Mouse (Mus musculus): ENCODE measurements around the gene Mul1.
"Not testable (repeated sequence)": the region's sequence is repeated elsewhere in the genome, so short reads cannot be mapped to it uniquely, and the experiment has no call there.

Mul1 gene

GRCm38 (mm10) chr4:138434347-138435316 lies at the start of gene Mul1:
Gene Mul1, plus strand, starts transcription at chr4:138434671.
- DNase-seq: peak; percentile 96

DNA sequence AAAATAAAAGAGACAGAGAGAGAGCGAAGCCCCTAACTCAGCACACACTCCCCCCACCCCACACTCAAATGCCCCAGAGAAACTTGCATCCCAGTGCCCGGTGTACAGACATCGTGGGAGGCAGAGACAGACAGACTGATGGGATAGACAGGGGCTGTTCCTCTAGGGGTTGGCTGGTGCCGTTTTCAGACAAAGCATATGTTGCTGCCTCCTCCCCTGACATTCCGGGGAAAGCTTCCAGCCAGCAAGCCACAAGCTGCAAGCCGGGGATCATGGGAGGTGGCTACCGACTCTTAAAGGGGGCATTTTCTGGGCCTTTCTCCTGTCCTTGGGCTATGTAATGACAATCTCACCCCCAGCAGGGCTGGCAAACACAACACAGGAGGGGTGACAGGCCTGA lies 40.8 kb upstream of the Mul1 start:
- peak; percentile 25 for DNase-seq

DNA sequence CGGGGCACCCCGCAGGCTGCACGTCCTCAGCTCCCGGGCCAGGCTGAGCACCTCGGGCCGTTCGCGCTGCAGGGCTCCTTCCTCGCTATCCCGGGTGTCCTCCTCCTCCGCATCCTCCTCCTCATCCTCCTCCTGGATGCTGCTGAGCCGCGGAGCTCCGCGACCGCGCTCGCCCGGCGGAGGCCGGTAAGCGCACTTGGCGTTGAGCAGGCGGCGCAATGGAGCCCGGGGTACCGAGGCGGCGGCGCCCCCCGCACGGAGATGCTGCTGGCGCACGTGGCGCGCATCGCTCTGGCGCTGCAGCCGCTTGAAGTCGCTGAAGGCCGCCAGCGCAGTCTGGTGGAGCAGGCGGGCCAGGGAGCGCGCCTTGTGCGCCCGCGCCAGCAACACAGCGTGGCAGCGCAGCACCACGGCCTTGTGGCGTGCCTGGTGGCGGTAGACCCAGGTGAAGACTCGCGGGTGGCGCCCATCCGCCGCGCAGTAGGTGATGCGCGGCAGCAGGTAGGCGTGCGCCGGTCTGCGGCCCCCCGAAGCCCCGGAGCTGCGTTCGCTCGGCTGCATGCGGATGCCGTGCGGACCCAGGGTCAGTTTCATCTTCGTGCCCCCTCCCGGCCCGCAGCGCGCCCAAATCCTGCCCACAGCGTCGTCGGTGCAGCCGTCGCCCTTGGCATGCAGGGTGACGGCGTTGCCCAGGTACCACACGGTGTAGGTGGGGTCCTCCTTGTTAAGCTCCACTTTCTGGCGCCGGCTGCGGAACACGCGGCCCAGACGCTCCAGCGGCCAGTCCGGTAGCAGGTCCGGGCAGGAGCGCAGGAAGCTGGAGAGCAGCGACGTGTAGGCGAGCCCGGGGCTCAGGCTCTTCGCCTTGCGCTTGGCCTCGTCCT lies 39.1 kb upstream of the Mul1 start:
- peak; percentile 51 for DNase-seq

GRCm38 (mm10) chr4:138395971-138396645 lies 38.4 kb upstream of the Mul1 start, which contains the start of gene Fam43b:
Gene Fam43b, minus strand, starts transcription at chr4:138396528.
- DNase-seq: peak; percentile 80

DNA sequence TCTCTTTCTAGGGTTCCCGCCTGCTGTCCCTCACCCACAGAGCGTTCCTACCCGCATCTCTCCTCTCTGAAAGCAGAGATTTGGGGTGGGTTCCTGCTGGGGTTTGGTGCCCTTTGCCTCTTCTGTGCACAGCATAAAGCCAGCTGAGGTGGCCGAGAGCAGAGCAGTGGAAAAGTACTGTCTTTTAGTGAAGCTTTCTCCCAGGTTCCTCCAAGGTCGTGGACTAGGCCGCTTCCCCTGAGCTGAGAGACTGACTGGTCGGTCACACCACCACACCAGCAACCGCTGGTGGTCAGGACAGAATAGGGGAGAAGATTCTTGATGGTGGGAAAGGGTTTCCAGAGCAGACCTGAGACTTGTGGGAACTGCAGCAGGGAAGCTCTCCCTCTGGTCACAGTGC lies 37.8 kb upstream of the Mul1 start:
- no peak for DNase-seq

DNA sequence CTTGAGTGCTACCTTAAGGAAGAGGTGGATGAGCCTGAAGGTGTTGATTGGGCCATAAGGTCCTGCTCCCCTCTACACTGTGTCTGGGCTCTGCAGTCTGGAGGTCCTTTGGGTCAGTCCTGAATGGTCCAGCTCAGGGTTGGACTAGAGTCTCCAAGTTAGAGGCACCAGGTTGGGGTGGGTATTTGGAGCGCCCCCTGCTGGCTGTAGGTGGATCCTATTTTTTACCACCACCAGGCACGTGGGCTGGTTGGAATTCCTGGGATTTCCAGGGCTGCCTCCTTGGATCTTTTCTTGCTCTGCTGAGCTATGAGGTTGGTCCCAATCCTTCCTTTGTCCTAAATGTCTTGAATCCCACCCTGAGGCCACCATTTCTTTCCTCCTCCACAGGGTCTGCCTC lies 29.7 kb upstream of the Mul1 start:
- no peak for DNase-seq

DNA sequence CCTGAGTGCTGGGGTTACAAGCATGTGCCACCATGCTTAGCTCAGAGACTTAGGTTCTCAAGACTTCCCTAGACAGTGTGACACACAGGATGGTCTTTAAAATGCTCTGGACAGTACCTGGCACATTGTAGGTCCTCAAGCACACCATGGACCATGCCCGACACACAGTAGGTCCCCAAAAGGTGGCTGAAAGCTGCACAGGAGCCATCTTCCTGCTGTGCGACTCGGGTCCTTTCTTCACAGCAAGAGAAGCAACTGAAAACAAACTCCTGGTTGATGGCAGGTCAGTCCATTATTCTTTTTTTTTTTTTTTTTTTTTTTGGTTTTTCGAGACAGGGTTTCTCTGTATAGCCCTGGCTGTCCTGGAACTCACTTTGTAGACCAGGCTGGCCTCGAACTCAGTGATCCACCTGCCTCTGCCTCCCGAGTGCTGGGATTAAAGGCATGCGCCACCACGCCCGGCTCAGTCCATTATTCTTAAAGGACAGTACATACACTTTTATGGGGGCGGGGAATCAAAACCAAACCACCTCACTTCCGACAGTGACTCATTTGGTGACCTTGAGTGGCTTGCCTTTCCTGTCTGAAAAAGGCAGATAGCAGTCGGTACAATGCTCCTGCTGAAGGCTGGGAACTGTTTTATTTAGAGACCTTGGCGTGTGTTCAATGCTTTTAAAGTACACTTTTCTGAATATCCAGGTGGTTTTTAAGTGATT lies 26.8 kb upstream of the Mul1 start:
- no peak for DNase-seq

DNA sequence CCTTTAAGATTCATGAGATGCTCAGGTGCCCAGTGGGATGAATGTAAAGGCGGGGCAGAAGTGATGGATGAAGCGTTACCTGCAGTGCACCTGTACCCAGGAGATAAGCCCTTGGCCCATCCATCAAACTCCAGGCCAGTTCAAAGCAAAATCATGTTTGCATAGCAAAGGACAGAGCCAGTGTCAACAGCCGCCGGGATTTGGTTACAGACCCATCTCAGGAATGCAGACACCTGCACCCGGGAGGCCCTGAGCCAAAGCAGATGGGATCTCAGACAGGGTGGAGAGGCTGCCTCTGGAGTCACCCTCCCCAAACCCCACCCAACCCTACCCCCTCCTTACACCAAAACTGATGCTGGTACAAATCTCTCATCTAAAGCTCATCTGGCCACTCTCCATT lies 23.5 kb upstream of the Mul1 start:
- no peak for DNase-seq

- no peak for DNase-seq
Observed at GRCm38 (mm10) chr4:138411504-138412121, 22.9 kb upstream of the Mul1 start.

- DNase-seq: peak; percentile 66
Observed at GRCm38 (mm10) chr4:138414725-138415124, 19.7 kb upstream of the Mul1 start.

DNA sequence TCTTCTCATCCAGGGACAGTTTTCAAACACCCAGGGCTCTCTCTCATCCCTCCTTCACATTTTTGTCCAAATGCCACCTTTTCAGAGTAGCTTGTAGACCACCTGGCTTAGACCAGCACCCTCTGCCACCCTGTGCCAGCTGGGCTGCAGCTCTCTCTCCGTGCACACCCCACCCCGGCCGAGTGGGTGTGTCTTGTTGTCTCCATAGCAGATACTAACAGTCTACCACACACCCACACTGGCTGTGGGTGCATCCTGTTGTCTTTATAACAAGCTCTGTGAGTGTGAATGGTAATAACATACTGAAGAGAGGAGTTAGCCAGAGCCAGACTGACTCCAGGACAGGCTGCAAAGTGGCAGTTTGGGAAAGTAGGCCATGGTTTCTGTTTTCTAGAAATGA lies 18.5 kb upstream of the Mul1 start:
- peak; percentile 81 for DNase-seq

DNA sequence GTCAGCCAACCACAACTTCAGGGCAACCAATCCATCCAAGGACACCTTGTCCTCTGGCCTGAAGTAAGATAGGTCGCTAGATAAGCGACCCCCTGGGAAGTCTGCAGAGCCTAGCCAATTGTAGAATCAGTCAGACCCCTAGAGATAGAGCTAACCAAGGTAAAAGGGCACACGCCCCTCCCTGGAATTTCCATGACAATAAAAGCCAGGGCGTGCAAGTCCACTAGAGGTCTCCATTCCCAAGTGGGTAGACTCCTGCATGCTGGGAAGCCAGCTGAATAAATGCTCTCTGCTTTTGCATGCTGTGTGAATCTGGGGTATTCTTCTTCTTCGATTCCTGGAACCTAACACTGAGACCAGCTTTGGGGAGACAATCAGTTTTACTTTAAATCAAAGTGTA lies 18.1 kb upstream of the Mul1 start:
- no peak for DNase-seq

- no peak for DNase-seq
Observed at GRCm38 (mm10) chr4:138417882-138418281, 16.6 kb upstream of the Mul1 start.

GRCm38 (mm10) chr4:138418340-138418957 lies 16.0 kb upstream of the Mul1 start:
- no peak for DNase-seq

DNA sequence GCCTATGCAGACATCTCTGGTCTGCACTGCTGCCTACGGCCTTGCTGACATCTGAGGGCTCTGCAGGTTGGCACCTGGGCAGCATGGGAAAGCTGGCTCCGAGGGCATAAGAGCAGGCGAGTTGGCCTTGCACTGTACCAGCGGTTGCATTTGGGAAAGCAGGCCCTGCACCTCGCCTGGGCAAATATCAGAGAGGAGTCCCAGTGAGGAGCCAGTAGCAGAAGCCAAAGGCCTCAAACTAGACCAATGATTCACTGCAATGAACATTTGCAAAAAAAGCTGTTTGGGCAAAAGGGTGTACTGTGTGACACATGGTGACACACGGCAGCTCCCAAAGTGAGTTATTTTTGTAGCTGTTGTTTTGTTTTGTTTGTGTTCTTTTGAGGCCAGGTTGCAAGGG lies 9.4 kb upstream of the Mul1 start:
- DNase-seq: no peak

DNA sequence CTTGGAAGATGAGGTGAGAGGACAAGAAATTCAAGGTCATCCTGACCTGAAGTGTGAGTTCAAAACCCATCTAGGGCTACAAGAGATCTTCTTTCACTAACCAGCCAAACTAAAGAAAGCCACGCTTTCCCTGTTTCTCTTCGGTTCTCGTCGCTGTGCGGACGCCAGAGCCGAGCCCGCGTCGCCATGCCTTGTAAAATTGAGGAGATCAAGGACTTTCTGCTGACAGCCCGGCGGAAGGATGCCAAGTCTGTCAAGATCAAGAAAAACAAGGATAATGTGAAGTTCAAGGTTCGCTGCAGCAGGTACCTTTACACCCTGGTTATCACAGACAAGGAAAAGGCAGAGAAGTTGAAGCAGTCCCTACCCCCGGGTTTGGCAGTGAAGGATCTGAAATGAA lies 8.9 kb upstream of the Mul1 start:
- DNase-seq: not testable (repeated sequence)

GRCm38 (mm10) chr4:138426778-138427705 lies 7.4 kb upstream of the Mul1 start:
- DNase-seq: peak; percentile 87

DNA sequence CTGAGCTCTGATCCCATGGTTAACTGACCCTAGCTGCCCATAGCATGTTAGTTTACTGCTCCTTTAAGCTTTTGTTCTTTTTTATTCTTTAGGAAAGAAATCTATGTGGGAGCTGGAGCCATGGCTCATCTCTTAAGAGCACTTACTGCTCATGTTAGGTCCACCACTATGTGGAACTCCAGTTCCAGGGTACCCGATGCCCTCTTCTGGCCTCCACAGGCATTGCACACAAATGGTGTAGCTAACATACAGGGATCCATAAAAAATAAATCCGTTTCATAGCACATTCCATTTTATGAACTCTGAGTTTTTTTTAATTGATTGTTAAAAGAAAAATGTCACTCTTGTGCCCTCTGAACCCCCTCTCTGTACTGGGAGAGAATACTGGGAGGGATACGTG lies 4.7 kb upstream of the Mul1 start:
- no peak for DNase-seq

DNA sequence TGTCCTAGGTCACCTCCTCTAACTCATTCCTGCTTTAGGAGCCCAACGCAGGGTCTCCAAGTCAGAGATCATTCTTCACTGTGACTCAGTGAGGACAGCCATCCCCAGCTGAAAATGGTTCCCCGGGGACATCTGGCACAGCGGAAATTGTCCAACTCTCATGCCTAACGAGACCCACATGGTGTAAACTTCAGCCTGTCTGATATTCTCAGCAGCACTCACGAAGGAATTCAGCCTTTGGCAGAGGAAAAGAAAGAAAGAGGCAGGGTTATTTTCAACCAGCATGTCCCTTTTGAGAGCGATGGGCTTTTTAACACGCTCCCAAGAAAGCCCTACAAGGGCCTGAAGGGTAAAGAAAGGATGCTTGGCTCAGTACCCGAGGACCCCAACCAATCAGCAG lies 3.1 kb upstream of the Mul1 start:
- DNase-seq: no peak

- DNase-seq: no peak
Observed at GRCm38 (mm10) chr4:138440062-138440461, 5.6 kb downstream of the Mul1 start.
